Mouse (Mus musculus) E14TG2a.4 (cell line): ENCODE measurements around the gene Ppp1r13b.

Experiments
- CTCF ChIP-seq: conservative IDR thresholded peaks from 2 replicates; pipeline ENCODE4 v1.5.1; 2014; ENCODE audit warnings: low read length
- POU5F1 ChIP-seq: IDR thresholded peaks from 2 replicates; pipeline ENCODE4 v1.6.1; 2014; ENCODE audit warnings: low read length, borderline replicate concordance

DNA sequence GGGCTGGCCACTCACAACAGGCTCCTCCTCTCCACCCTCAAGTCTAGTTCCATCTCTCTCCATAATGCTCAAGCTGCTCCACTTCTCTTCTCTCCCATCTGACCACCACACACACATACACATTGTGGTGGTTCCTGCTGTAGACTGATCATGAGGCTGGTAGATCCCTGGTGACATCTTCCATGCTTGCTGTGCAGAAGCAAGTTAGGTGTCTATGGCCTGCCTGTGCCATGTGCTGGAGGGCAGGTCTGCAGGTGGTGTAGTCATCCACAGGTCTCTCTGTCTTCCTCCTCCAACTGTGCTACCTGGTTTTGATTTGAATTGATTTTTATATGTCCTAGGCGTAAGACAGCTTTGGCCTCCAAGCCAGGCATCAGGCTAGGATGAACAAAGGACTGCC, 14.9 kb downstream of the Ppp1r13b start:
- no peak for TF ChIP-seq CTCF
- TF ChIP-seq POU5F1: no peak
